Mouse (Mus musculus) neural tube, embryonic 12.5 days (tissue): ENCODE measurements around the gene Syvn1. TPM values are rescaled to one million over a fixed set of nuclear protein-coding genes. Genes with fewer than 3 reads are reported as not detected.

ENCODE experiments used
- ATAC-seq: fragments of 200-750 bp; cut with Nextera tagmentation; 2 replicates; pipeline ENCODE4 v1.8.0; 2017; ENCODE audit warnings: low read depth, mild to moderate bottlenecking, moderate TSS enrichment, moderate library complexity; ENCODE audit not compliant: low FRiP score
- H3K27ac ChIP-seq: fragments of 300-500 bp; sonication (generic); 2 replicates; pipeline ENCODE4 v1.5.1; 2016
- H3K27me3 ChIP-seq: fragments of 300-500 bp; sonication (generic); replicated peaks from 2 replicates; pipeline ENCODE4 v1.6.1; 2016; ENCODE audit warnings: mild to moderate bottlenecking
- H3K36me3 ChIP-seq: fragments of 300-500 bp; sonication (generic); 2 replicates; pipeline ENCODE4 v1.6.1; 2016; ENCODE audit warnings: mild to moderate bottlenecking
- H3K4me1 ChIP-seq: fragments of 300-500 bp; sonication (generic); 2 replicates; pipeline ENCODE4 v1.6.1; 2016
- H3K4me2 ChIP-seq: fragments of 300-500 bp; sonication (generic); replicated peaks from 2 replicates; pipeline ENCODE4 v1.6.1; 2016; ENCODE audit warnings: mild to moderate bottlenecking
- H3K4me3 ChIP-seq: fragments of 300-500 bp; sonication (generic); 2 replicates; pipeline ENCODE4 v1.5.1; 2016
- H3K9ac ChIP-seq: fragments of 300-500 bp; sonication (generic); 2 replicates; pipeline ENCODE4 v1.6.1; 2016; ENCODE audit warnings: mild to moderate bottlenecking
- H3K9me3 ChIP-seq: fragments of 300-500 bp; sonication (generic); 2 replicates; pipeline ENCODE4 v1.6.1; 2016; ENCODE audit warnings: mild to moderate bottlenecking
- WGBS: fragments of 180-500 bp; shearing (Covaris S2); methylation state at CpG from one replicate; pipeline ENCODE4 v1.1.7; 2016; 5-methylcytosine and 5-hydroxymethylcytosine counted together
- polyA plus RNA-seq: library from polyadenylated mRNA; unstranded; fragments of >200 nt; fragmentation: Nextera tagmentation; extraction: Ambion mirVana; gene quantifications from 2 replicates; pipeline ENCODE4 v1.2.1, GENCODE M21; 2016

The Syvn1 gene
- polyA plus RNA-seq, 1 experiment from 2014 or later = 35.2 TPM

- no peaks in the 10 kb centered on the region for H3K9me3 ChIP-seq
- peak overlapping the region; percentile 80 for H3K27ac ChIP-seq
- H3K36me3 ChIP-seq = peaks cover 12% of the 10 kb centered on the region; the same call in 1 of the 2 replicates
- H3K4me1 ChIP-seq = peaks cover 49% of the 10 kb centered on the region
- under 1% methylated on average over 44 of the region's 44 CpGs for WGBS
- no peaks in the 10 kb centered on the region for H3K27me3 ChIP-seq
- ATAC-seq = no peak
- peak overlapping the region; percentile 100 for H3K4me2 ChIP-seq
- H3K4me3 ChIP-seq = peak overlapping the region; percentile 72
- H3K9ac ChIP-seq = peak overlapping the region; percentile 94
Measured at GRCm38 (mm10) chr19:6061641-6062302, 15.4 kb downstream of the Syvn1 start.

- 63% methylated on average over 5 of the region's 5 CpGs for WGBS
- peak overlapping the region; percentile 100 for H3K4me2 ChIP-seq
- H3K4me3 ChIP-seq = peak overlapping the region; percentile 72
- no peaks in the 10 kb centered on the region for H3K9me3 ChIP-seq
- no peaks in the 10 kb centered on the region for H3K27me3 ChIP-seq
- ATAC-seq = no peak
- H3K27ac ChIP-seq = no peak overlapping the region
- H3K9ac ChIP-seq = peak overlapping the region; percentile 94
- peaks cover 47% of the 10 kb centered on the region for H3K4me1 ChIP-seq
- peaks cover 12% of the 10 kb centered on the region; the same call in 1 of the 2 replicates for H3K36me3 ChIP-seq
Measured at GRCm38 (mm10) chr19:6062418-6062817, 16.0 kb downstream of the Syvn1 start.

- Histone ChIP-seq H3K4me1 (peaks cover 52% of the 10 kb centered on the region), H3K4me3 (no peak overlapping the region), H3K9me3 (no peaks in the 10 kb centered on the region), H3K27me3 (no peaks in the 10 kb centered on the region), H3K36me3 (peaks cover 12% of the 10 kb centered on the region; the same call in 1 of the 2 replicates), H3K4me2 (peak overlapping the region; percentile 100; the same call in 1 of the 2 replicates), H3K27ac (no peak overlapping the region), H3K9ac (no peak overlapping the region)
- ATAC-seq = no peak
- WGBS = 94% methylated on average over 6 of the region's 6 CpGs
Measured at GRCm38 (mm10) chr19:6063081-6063480, 16.7 kb downstream of the Syvn1 start.

- Histone ChIP-seq H3K9me3 (no peaks in the 10 kb centered on the region), H3K27ac (peak overlapping the region; percentile 74; the same call in 1 of the 2 replicates), H3K4me3 (peak overlapping the region; percentile 49), H3K27me3 (no peaks in the 10 kb centered on the region), H3K4me2 (peak overlapping the region; percentile 93), H3K4me1 (peaks cover 45% of the 10 kb centered on the region), H3K36me3 (peaks cover 32% of the 10 kb centered on the region), H3K9ac (peak overlapping the region; percentile 64)
- 31% methylated on average over 5 of the region's 5 CpGs for WGBS
- no peak for ATAC-seq
Measured at GRCm38 (mm10) chr19:6066571-6066970, 20.2 kb downstream of the Syvn1 start.

- peaks cover 34% of the 10 kb centered on the region for H3K36me3 ChIP-seq
- H3K9me3 ChIP-seq = no peaks in the 10 kb centered on the region
- no peaks in the 10 kb centered on the region for H3K27me3 ChIP-seq
- WGBS = under 1% methylated on average over 30 of the region's 30 CpGs
- peak overlapping the region; percentile 49 for H3K4me3 ChIP-seq
- H3K4me2 ChIP-seq = peak overlapping the region; percentile 93
- H3K9ac ChIP-seq = peak overlapping the region; percentile 64
- ATAC-seq = peak; percentile 77
- peak overlapping the region; percentile 74 for H3K27ac ChIP-seq
- H3K4me1 ChIP-seq = peaks cover 40% of the 10 kb centered on the region
Measured at GRCm38 (mm10) chr19:6067011-6067723, 20.8 kb downstream of the Syvn1 start.

- no peaks in the 10 kb centered on the region for H3K9me3 ChIP-seq
- H3K4me1 ChIP-seq = peaks cover 32% of the 10 kb centered on the region
- 6% methylated on average over 33 of the region's 33 CpGs for whole genome bisulfite sequencing
- peaks cover 38% of the 10 kb centered on the region for H3K36me3 ChIP-seq
- peak; percentile 93 for ATAC-seq
- H3K4me3 ChIP-seq = peak within 1 kb of the TSS; percentile 49
- H3K9ac ChIP-seq = peak within 1 kb of the TSS; percentile 64
- H3K27ac ChIP-seq = peak within 1 kb of the TSS; percentile 74
- H3K27me3 ChIP-seq = no peaks in the 10 kb centered on the region
- H3K4me2 ChIP-seq = peak within 1 kb of the TSS; percentile 93
Measured at GRCm38 (mm10) chr19:6067724-6068415, 21.5 kb downstream of the Syvn1 start, which contains the start of gene Tm7sf2. TSS of gene Tm7sf2 (minus strand) at chr19:6068373.

- ATAC-seq = no peak
- H3K4me1 ChIP-seq = peaks cover 25% of the 10 kb centered on the region
- WGBS = 79% methylated on average over 4 of the region's 4 CpGs
Measured at GRCm38 (mm10) chr19:6068951-6069350, 22.6 kb downstream of the Syvn1 start.

GRCm38 (mm10) chr19:6069851-6070250 is 23.5 kb downstream of the Syvn1 start:
- Histone ChIP-seq H3K4me3 (no peak overlapping the region), H3K27ac (no peak overlapping the region), H3K4me2 (no peak overlapping the region), H3K9me3 (no peaks in the 10 kb centered on the region), H3K4me1 (peaks cover 25% of the 10 kb centered on the region), H3K27me3 (no peaks in the 10 kb centered on the region), H3K36me3 (peaks cover 50% of the 10 kb centered on the region), H3K9ac (no peak overlapping the region)
- 94% methylated on average over 10 of the region's 10 CpGs for WGBS
- no peak for ATAC-seq

More at GRCm38 (mm10) chr19:6068951-6069350, 22.6 kb downstream of the Syvn1 start:
- H3K9me3 ChIP-seq = no peaks in the 10 kb centered on the region
- no peaks in the 10 kb centered on the region for H3K27me3 ChIP-seq
- no peak overlapping the region for H3K9ac ChIP-seq
- no peak overlapping the region for H3K4me3 ChIP-seq
- H3K27ac ChIP-seq = no peak overlapping the region
- 0 out of 2 replicates have a peak overlapping the region, but pooled peaks have one; percentile 93 for H3K4me2 ChIP-seq
- peaks cover 47% of the 10 kb centered on the region for H3K36me3 ChIP-seq

GRCm38 (mm10) chr19:6070571-6071250 is 24.3 kb downstream of the Syvn1 start:
- Histone ChIP-seq H3K27me3 (no peaks in the 10 kb centered on the region), H3K4me3 (no peak overlapping the region), H3K9ac (no peak overlapping the region), H3K4me2 (no peak overlapping the region), H3K9me3 (no peaks in the 10 kb centered on the region), H3K27ac (no peak overlapping the region), H3K36me3 (peaks cover 54% of the 10 kb centered on the region), H3K4me1 (peaks cover 23% of the 10 kb centered on the region)
- no peak for ATAC-seq
- 93% methylated on average over 31 of the region's 31 CpGs for WGBS

- 95% methylated on average over 19 of the region's 19 CpGs for WGBS
- Histone ChIP-seq H3K36me3 (peaks cover 54% of the 10 kb centered on the region), H3K4me3 (no peak overlapping the region), H3K27me3 (no peaks in the 10 kb centered on the region), H3K27ac (no peak overlapping the region), H3K4me1 (peaks cover 22% of the 10 kb centered on the region), H3K9ac (no peak overlapping the region), H3K9me3 (no peaks in the 10 kb centered on the region), H3K4me2 (no peak overlapping the region)
- no peak for ATAC-seq
Measured at GRCm38 (mm10) chr19:6071261-6071660, 24.9 kb downstream of the Syvn1 start.

GRCm38 (mm10) chr19:6073889-6074288 is 27.5 kb downstream of the Syvn1 start:
- Histone ChIP-seq H3K27me3 (no peaks in the 10 kb centered on the region), H3K27ac (no peak overlapping the region), H3K9me3 (no peaks in the 10 kb centered on the region), H3K36me3 (peaks cover 49% of the 10 kb centered on the region), H3K9ac (no peak overlapping the region), H3K4me3 (no peak overlapping the region), H3K4me2 (no peak overlapping the region), H3K4me1 (peaks cover 9% of the 10 kb centered on the region)
- ATAC-seq = no peak
- whole genome bisulfite sequencing = 93% methylated on average over 5 of the region's 5 CpGs
